Mouse (Mus musculus) forelimb bud, embryonic 11.5 days (tissue): ENCODE measurements around the gene Atp6ap1l.
"Not testable (repeated sequence)": the region's sequence is repeated elsewhere in the genome, so short reads cannot be mapped to it uniquely, and the experiment has no call there.

Source experiments
- DNase-seq: peaks from one replicate; pipeline ENCODE4 v3.0.0-alpha.2; 2012; ENCODE audit warnings: low read depth, low spot score

Gene Atp6ap1l

DNA sequence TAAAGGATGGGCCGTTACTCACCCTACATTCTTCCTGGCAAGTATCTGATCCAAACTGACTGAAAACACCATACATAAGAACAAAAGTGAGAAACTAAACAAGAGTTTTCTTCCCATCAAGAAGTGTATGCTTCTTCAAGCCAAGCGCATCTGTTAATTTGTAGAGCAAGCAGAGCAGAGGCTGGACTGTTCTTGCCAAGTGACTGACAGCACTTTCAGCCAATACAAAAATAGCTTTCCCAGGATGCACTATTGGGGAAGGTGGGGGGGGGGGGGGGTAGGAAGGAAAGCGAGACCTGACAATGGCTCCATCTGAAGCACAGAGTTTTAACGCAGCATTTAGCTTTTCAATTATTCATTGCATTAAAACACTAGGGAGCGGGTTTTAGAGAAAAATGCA is at the start of gene Atp6ap1l:
Gene Atp6ap1l, minus strand, starts transcription at position 180 of the 400 bp plus-strand sequence.
- DNase-seq: no peak

DNA sequence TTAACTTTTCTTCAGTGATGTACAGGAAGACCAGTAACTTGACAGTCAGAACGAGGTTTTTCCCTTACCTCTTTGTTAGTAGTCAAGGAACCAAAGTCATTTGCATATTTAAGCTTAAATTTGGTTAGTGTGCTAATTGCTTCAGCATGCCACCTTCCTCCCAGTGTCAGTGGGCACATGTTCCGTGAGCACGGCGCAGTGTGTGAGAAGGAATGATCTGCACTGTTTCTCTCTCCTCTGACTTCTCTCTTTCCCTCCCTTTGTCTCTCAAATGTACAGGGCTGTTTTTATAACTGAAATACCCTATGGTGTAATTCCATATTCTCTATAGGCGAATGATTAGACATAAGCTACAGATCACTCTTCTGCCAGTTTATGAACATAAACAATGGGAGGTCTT is 34.4 kb upstream of the Atp6ap1l start:
- no peak for DNase-seq

DNA sequence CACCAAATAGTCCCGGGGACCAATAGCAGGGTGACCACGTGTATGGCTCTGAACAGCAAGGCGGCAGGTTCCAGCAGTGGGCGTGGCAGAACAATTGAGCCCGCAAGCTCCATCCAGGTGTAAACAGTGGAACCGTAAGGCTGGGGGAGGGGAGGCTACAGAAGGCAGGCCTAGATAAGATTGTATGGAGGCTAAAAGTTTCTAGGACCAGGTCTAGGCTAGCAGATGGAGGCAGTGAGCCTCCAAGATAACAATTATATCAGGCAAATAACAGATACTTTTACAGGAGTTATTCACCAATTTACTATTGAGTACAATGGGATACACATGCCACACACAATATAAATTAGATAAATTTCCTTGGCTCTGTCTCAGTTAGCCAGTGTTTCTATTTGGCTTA is 34.0 kb upstream of the Atp6ap1l start:
- no peak for DNase-seq

DNA sequence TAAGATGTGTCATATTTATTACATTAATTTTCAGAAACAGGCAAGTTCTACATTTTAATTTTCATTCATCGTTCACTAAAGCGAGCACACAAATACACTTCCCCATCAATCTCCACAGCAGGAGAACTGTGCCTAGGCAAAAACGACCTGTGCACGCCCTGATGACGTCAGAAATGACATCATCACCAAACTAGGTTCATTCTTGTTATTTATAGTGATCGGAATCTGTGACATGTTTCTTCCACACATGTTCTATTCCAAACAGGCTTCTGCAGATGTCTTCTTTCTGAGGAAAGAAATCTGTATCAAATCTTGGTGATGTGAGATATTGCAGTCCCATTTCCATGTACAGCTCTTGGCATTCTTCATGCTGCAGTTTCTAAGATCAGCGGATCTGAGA is 30.7 kb upstream of the Atp6ap1l start:
- DNase-seq: no peak

DNA sequence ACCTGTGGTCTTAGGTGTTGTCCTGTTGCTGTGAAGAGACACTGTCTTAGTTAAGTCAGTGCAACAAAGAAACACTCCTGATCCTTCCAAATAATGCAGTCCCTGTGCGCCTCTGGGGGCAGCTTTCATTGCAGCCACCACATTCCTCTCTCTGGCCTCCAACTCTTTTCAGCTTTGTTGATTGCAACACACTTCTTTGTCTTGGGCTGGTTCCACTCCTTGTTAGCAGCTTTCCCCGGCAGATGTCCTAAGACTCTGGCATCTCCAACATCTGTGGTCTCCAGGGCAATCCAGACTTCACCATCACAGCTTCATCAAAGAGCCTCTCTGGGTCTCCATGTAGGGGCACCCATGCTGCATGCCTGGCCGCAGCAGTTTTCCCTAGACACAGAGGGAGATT is 28.1 kb upstream of the Atp6ap1l start:
- no peak for DNase-seq

DNA sequence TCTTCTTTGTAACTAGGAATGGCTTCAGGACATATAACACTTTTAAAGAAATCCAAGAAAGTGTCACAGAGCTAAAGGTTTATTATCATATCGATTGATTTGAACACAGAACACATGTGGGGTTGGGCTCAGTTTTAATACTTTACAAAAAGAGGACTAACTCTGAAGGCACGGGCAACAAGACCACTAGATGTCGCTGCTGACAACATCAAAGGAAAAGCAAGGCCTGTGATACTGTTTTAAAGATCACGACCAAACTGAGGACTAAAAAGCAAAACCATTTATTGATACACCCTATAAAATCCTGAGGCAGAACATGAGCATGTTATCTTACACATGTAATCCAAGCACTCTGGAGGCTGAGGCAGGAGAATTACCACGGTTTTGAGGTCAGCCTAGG is 24.7 kb upstream of the Atp6ap1l start:
- peak; percentile 69 for DNase-seq

DNA sequence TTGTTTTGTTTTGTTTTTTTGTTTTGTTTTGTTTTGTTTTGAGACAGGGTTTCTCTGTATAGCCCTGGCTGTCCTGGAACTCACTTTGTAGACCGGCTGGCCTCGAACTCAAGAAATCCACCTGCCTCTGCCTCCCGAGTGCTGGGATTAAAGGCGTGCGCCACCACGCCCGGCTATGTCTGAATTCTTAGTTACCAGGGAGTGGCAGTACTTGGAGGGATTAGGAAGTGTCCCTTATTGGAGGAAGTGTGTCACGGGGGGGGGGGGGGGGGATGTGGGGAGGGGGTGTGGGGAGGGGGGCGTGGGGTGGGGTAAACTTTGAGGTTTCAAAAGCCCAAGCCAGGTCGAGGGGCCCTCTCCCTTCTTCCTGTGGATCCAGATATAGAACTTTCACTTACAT is 23.1 kb upstream of the Atp6ap1l start:
- not testable (repeated sequence) for DNase-seq

DNA sequence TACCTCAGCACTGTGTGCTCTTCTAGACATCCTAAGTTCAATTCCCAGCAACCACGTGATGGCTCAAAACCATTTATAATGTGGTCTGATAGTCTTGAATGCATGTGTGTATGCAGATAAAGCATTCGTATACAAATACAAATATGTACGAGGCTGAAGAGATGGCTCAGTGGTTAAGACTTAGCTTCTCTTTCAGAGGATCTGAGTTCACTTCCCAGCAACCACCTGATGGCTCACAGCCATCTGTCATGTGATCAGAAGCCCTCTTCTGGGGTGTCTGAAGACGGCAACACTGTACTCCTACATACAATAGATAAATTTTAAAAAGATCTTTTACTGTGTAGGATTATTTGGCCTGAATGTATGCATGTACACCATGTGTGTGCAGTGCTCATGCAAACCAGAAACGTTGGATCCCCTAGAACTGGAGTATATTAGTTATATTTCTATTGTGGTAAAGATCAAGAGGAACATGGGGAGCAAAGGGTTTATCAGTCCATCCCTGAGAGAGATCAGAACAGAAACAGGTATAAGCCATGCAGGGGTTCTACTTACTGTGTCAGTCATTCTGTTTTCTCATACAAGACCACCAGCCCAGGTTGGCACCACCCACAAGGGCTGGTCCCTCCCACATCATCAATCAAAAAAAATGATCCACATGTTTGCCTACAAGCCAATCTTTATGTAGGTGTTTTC is 21.9 kb upstream of the Atp6ap1l start:
- DNase-seq: no peak

DNA sequence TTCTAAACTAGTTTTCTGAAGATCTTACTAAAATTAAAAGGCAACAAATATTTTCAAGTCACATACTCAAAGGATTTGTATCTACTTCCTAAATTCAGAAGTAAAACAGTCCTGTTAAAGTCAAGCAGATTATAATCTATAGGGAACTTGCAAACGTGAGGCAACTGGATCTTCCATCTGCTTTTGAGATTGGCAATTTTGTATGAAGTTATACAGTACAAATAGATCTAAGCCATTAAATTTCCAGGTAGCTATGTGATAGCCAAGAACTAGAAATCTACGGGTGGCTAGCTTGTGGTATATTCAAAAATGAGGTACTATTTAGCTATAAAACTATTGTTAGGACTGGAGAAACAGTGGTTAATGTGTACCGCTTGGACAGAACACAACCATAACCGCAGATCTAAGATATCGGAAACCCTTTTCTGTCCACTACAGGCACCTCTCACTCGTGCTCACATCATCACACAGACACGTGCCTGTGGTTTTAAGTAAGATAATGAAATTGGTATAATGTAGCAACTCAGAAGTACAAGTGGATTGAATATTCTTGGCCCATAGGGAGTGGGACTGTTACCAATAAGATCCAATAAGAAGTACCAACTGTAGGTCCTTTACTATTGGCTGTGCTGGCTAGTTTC is 21.1 kb upstream of the Atp6ap1l start:
- DNase-seq: no peak

DNA sequence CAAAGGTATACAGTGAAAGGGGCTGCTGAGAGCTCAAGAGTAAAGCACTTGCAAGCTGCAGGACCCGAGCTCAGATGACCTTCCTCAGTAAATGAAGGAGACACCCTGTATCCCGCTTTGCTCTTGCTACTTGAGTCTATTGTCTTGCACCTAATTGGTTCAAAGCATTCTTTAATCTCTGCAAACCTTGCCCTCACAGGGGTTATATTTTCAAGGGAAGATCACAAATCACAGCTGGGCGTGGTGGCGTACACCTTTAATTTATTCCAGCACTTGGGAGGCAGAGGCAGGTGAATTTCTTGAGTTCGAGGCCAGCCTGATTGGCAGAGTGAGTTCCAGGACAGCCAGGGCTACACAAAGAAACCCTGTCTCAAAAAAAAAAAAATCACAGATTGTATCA is 20.0 kb upstream of the Atp6ap1l start:
- no peak for DNase-seq

DNA sequence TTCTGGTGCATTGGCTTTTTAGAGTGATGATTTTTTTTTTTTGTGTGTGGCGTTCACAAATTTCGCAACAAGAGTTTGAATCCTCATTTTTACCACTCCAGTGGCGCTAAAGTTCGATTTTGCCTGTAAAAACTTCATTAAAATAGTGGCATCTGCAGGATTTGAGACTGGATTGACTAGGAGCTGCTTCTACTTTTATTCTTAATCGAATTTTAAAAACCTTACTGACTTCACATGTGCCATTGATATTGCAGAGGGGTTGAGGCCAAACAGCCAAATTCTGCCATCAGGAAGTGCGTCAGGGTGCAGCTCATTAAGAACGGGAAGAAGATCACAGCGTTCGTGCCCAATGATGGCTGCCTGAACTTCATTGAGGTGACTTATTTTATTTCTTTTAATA is 18.9 kb upstream of the Atp6ap1l start:
- no peak for DNase-seq

DNA sequence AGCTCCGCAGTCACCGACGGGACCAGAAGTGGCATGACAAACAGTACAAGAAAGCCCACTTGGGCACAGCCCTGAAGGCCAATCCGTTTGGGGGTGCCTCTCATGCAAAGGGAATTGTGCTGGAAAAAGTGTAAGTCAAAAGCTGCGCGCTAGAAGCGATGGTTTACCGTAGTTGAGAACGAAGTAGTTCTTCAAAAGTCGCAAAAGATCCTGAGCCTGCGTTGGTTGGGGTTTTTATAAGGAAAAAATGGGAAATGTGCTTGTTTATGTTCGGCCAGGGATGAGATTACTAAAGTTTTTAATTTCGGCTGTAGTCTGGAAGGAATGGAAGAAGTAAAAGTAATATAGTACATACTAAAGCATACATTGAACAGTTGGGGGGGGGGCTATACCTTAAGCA is 18.5 kb upstream of the Atp6ap1l start:
- DNase-seq: not testable (repeated sequence)

DNA sequence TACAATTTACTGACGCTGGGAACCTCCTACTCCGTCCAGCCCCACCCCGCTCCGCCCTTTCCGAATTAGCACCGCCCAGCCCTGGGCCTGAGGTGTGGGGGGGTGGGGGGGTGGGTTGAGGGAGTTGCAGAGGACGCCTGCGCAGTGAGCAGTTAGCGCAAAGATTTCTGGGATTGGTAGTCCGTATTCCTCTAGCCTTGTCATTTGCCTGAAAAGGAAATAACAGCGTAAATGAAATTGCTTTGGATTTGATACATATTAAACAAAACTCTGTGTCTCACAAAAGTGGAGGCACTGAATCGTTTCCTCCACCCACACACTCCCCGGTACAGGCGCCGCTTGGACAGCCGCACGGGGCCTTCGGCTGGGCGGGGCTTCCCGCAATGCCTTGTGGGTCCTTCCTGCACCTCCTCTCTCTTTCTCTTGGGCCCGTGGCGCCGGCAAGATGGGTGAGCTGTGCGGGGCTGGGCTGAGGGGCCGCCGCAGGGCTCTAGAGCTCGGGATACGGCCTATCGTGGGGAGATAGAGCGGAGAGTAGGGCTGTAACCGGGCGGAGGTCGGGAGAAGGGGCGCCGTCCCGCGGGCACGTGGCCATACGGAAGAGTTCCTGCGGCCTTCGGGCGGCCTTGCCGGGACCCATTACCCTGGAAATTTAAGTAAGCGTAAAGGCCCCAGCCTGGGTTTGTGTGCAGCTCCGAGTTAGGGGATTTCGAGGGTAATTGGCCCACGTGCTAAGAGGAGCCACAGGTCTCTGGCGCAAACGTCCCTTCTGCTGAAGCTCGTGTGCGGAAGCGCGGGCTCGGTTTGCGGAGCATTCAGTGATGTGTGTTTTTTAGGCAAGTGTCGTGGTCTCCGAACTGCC is 17.8 kb upstream of the Atp6ap1l start, which contains the start of gene Rps23:
Gene Rps23, plus strand, starts transcription at position 208 of the 862 bp plus-strand sequence.
- peak; percentile 93 for DNase-seq

DNA sequence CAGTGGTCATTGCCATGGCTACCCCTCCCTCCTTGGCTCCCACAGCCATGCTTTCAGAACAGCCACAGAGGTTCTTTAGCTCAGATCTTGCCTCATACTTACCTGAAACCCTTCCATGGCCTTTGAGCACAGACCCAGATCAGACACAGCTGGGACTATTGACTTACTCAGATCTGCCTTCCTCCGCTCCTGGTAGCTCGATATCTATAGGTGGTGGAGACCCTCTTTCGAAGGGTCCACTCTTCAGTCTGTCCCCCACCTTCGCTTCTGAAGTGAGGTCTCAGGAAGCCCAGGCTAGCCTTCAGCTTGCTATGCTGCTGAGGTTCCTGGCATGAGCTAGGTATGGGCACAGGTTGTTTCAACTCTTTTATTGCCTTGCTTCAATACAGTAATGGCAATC is 9.6 kb upstream of the Atp6ap1l start:
- DNase-seq: no peak

DNA sequence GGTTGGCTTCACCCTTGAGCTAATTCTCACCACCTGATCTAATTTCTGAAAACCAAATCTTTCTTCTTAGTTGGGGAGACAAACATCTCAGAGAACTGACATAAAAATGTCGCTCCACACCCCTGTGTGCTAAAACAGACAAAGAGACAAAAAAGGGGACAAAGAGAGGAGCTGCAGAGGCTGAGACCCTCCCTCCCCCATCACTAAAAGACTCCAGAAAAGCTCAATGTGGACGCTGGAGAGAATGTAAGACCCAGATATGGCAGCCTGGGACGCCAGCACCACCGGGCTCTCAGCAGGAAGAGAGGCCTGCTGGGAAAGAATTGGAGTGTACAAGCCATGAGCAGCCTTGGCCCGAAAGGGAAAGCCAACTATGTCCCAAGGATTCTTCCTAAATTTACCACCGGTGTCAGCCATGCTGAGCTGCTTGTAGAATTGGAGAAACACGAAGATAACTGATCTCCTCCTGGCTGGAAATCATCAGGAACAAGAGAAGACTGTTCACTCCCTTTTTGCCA is 8.6 kb upstream of the Atp6ap1l start:
- no peak for DNase-seq

DNA sequence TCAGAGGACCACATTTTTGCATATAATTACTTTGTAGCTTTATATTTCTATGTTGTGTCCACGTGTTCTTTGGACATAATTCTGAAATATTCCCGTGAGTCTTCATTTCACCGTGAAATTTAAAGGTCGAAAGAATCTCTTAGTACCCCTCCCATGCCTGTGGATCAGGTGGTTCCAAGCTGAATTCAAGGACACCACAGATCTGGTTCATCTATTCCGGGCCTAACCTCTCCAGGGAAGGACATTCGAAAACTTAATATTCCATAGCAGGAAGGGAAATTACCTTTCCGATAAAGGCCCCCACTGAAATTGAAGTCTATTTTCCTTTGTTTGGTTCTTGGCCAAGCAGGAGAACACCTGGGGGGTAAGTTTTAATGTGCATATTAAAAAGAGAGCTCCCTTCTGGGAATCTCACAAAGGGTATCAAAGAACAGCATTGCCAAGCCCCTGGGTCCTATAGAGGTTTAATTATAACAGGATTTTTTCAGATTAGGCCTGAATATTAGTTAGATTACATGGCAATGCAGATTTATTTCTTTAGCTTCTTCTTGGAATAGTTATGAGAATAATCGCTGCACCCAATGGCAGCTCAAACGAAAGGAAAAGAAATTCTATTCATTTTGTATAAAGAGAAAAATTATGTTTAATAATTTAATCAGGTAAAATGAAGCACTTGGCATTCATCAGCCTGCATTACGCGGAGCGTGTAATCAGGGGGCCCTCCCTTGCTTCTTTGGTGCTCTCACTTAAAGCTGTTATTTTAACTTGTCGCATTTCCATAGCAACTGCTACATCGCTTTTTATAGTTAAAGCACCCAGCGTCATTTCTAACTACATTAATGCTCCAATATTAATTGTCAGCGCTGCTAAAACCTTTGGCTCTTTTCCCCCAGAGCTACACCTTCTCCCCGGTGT is 7.9 kb upstream of the Atp6ap1l start:
- DNase-seq: no peak

DNA sequence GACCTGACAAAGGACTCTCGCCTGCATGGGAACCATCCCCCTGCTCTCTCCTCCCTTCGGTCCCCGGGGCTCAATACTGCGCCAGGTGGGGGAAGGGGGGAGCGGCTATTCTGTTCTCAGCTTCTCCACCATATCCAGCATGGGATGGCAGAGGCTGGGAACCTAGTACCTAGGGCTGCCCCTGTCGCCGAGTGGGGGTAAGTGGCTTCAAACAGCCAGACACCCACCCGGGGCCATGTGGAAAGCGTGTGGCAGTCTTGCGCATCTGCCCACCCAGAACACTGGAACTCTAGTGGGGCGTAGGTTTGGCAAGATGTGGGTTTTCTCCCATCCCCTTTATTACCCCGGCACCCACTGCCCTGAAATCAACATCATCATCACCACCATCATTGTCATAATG is 2.2 kb upstream of the Atp6ap1l start:
- no peak for DNase-seq

DNA sequence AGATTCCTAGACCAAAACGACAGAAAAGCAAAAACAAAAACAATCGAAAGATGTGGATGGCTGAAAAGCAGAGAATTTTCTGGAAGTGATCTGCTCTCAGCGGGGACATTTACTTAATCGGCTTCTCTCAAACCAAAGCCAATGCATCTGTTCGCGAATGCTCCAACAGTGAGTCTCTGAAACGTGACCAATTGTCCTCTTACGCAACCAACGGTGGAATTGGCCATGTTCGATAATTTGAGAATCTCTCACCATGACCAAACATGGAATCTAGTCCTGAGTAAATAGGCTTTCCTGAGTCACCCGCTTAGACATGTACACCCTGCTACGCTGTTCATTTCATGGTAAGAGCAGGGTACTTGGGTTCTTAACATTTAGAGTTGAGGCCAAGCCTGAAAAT is 8.3 kb downstream of the Atp6ap1l start:
- no peak for DNase-seq

DNA sequence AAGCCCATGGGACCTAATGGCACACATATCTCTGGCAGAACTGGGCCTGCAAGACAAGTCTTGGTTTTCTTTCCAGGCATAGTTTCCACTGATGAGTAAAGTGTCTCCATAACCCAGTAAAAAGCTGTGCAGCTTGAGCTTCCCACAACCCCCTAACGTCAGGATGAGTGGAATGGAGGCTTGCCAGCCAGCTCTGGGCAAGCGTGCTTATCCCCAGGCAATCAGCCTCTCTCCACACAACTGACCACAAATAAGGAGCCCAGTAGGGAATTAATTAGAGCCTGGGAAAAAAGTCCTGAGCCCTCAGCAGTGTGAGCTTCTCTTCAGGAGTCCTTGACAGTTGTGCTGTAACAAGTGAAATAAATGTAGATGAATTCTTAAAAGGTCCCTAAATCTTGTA is 9.1 kb downstream of the Atp6ap1l start:
- DNase-seq: no peak

DNA sequence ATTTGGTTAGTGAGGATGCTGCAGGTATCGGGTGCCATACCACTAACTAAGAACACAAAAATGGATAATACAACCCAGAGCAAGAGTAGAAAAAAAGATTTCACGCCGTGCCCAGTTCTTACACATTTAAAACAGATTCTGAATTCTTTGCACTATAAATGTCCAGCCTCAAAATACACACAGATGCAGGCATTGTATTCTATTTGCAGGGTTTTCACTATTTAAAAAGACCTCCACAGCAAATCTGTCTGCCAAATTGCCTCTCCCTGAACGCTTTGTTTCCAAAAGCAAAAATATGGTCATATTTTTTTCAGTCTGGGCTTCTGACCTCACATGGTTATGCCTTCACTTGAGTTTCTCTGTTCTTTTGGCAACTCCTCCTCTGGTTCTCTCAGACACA is 10.3 kb downstream of the Atp6ap1l start:
- no peak for DNase-seq

DNA sequence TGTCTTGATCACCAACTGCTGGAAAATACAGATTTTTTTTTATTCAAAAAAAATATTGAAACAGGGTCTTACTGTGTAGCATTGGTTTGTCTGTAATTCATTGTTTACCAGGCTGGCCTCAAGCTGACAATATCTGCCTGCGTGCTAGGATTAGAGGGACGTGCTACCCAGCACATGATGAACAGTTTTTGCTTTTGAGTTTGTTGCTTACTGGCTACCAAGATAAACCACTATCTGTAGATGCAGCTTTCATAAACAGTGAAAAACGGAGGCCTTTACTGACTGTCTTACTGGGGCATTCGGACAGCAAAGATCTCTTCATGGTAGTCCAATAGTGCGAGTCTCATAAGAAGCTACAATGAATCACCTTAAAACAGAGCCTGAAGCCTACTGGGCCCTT is 15.0 kb downstream of the Atp6ap1l start:
- DNase-seq: no peak
